Mouse (Mus musculus) heart, adult 2 months (tissue): Measurements from ENCODE around the gene Hist1h4a. TPM values are rescaled to one million over a fixed set of nuclear protein-coding genes. Genes with fewer than 3 reads are reported as not detected.

ENCODE experiments used
- DNase-seq, 2 experiments: peaks; one replicate each; pipeline ENCODE4 v3.0.0; 2021
- H3K27ac ChIP-seq: fragments of 200-600 bp; 2 replicates; pipeline ENCODE4 v1.8.1; 2022
- H3K27me3 ChIP-seq: fragments of 200-500 bp; 2 replicates; pipeline ENCODE4 v1.6.1; 2012; ENCODE audit warnings: mild to moderate bottlenecking, low read length, inconsistent platforms, mixed read lengths; ENCODE audit not compliant: control insufficient read depth, insufficient read depth
- H3K36me3 ChIP-seq: fragments of 200-500 bp; 2 replicates; pipeline ENCODE4 v1.6.1; 2012; ENCODE audit warnings: low read length, inconsistent platforms; ENCODE audit not compliant: control insufficient read depth, insufficient read depth
- H3K4me1 ChIP-seq: fragments of 200-500 bp; 2 replicates; pipeline ENCODE4 v1.6.1; 2011; ENCODE audit warnings: low read length; ENCODE audit not compliant: control insufficient read depth, insufficient read depth
- H3K4me3 ChIP-seq: fragments of 200-600 bp; 2 replicates; pipeline ENCODE4 v1.8.1; 2022
- H3K79me2 ChIP-seq: fragments of 200-500 bp; replicated peaks from 2 replicates; pipeline ENCODE4 v1.6.1; 2012; ENCODE audit warnings: mild to moderate bottlenecking, inconsistent platforms, low read length, moderate library complexity, mixed read lengths; ENCODE audit not compliant: control insufficient read depth, insufficient read depth
- H3K9ac ChIP-seq: fragments of 200-500 bp; 2 replicates; pipeline ENCODE4 v1.6.1; 2012; ENCODE audit warnings: low read depth, mild to moderate bottlenecking, control low read depth, inconsistent platforms, low read length, mixed read lengths
- CTCF ChIP-seq: fragments of 200-600 bp; IDR thresholded peaks from 2 replicates; pipeline ENCODE4 v1.8.1; 2022; ENCODE audit warnings: antibody characterized with exemption, mild to moderate bottlenecking, moderate library complexity
- EP300 ChIP-seq: fragments of 200-500 bp; IDR thresholded peaks from 2 replicates; pipeline ENCODE4 v1.6.1; 2011; ENCODE audit warnings: low read depth, low read length, control low read depth; ENCODE audit not compliant: insufficient read depth
- POLR2A ChIP-seq: fragments of 200-500 bp; IDR thresholded peaks from 2 replicates; pipeline ENCODE4 v1.6.1; 2011; ENCODE audit warnings: mild to moderate bottlenecking, low read depth, low read length, control low read depth; ENCODE audit not compliant: insufficient read depth
- WGBS: fragments of 180-500 bp; shearing (Covaris S2); methylation state at CpG from one replicate; pipeline ENCODE4 v1.1.7; 2018; 5-methylcytosine and 5-hydroxymethylcytosine counted together
- intact Hi-C: fragments of 180-260 bp; cut with DNase I; formaldehyde crosslinking; loops from one replicate; pipeline ENCODE4 v1.15.1; 2025
- polyA plus RNA-seq: library from polyadenylated mRNA; depleted of rRNA; stranded (reverse); fragments of >200 nt; gene quantifications from 2 replicates; pipeline ENCODE4 v1.2.3, GENCODE M21; 2012
- total RNA-seq, 2 experiments: library from RNA; stranded (reverse); gene quantifications; 2 replicates each; pipeline ENCODE4 v1.2.3; 2021

The Hist1h4a gene
- total and polyA plus RNA-seq, 3 experiments: 0.47 to 7.2 (median 6.2) TPM

- intact Hi-C loops: loop anchor here (10.0 kb wide), 1 partner anchor 1982 kb away; the partner anchor contains the start of genes Hist1h2ak, Hist1h2bn and Hist1h4k
- 89% methylated on average over 5 of the region's 5 CpGs for WGBS
Measured at GRCm38 (mm10) chr13:23737091-23737490, 23.9 kb downstream of the Hist1h4a start.

GRCm38 (mm10) chr13:23732156-23732804 lies 28.8 kb downstream of the Hist1h4a start:
- 20% methylated on average over 8 of the region's 8 CpGs for WGBS
- H3K9ac ChIP-seq: no peak overlapping the region
- no peaks in the 10 kb centered on the region for H3K79me2 ChIP-seq
- no peak for DNase-seq
- H3K4me3 ChIP-seq: no peak overlapping the region
- no peaks in the 10 kb centered on the region for H3K27me3 ChIP-seq
- no peaks in the 10 kb centered on the region for H3K36me3 ChIP-seq
- intact Hi-C loops: loop anchor here (1.0 to 10.0 kb wide), 2 partner anchors 31 to 1977 kb away; partner anchors contain the start of genes Hist1h2ak, Hist1h2bn and Hist1h4k
- peaks cover 5% of the 10 kb centered on the region for H3K4me1 ChIP-seq
- H3K27ac ChIP-seq: no peak overlapping the region
- TF ChIP-seq EP300: no peak
- TF ChIP-seq CTCF: peak; percentile 94
- TF ChIP-seq POLR2A: no peak

More at GRCm38 (mm10) chr13:23737091-23737490, 23.9 kb downstream of the Hist1h4a start:
- DNase-seq: no peak
- H3K27ac ChIP-seq: no peak overlapping the region
- no peak for TF ChIP-seq CTCF
- no peak for TF ChIP-seq POLR2A
- TF ChIP-seq EP300: no peak
- peaks cover 13% of the 10 kb centered on the region for H3K36me3 ChIP-seq
- peaks cover 3% of the 10 kb centered on the region for H3K4me1 ChIP-seq
- H3K27me3 ChIP-seq: no peaks in the 10 kb centered on the region
- H3K4me3 ChIP-seq: no peak overlapping the region
- H3K9ac ChIP-seq: no peak overlapping the region
- H3K79me2 ChIP-seq: no peaks in the 10 kb centered on the region

GRCm38 (mm10) chr13:23730479-23730878 lies 30.6 kb downstream of the Hist1h4a start:
- Histone ChIP-seq H3K27ac (peak overlapping the region; percentile 43), H3K4me1 (peaks cover 5% of the 10 kb centered on the region), H3K36me3 (no peaks in the 10 kb centered on the region), H3K79me2 (no peaks in the 10 kb centered on the region), H3K4me3 (no peak overlapping the region), H3K27me3 (no peaks in the 10 kb centered on the region), H3K9ac (no peak overlapping the region)
- intact Hi-C loops: loop anchor here (10.0 kb wide), 1 partner anchor 1976 kb away; the partner anchor contains the start of genes Hist1h2ak, Hist1h2bn and Hist1h4k
- DNase-seq: peak in 1 of 2 experiments; percentile 36
- TF ChIP-seq EP300 (no peak), CTCF (no peak), POLR2A (no peak)
- WGBS: 23% methylated on average over 8 of the region's 8 CpGs

- H3K27me3 ChIP-seq: no peaks in the 10 kb centered on the region
- H3K4me3 ChIP-seq: no peak overlapping the region
- intact Hi-C loops: loop anchor here (10.0 kb wide), 1 partner anchor 1975 kb away; the partner anchor contains the start of genes Hist1h2ak, Hist1h2bn and Hist1h4k
- H3K36me3 ChIP-seq: no peaks in the 10 kb centered on the region
- WGBS: 93% methylated on average over 5 of the region's 5 CpGs
- no peak overlapping the region; the same call in 1 of the 2 replicates for H3K27ac ChIP-seq
- TF ChIP-seq POLR2A: no peak
- TF ChIP-seq EP300: no peak
- no peak for TF ChIP-seq CTCF
- no peaks in the 10 kb centered on the region for H3K79me2 ChIP-seq
- H3K4me1 ChIP-seq: peaks cover 5% of the 10 kb centered on the region
- H3K9ac ChIP-seq: no peak overlapping the region
- no peak for DNase-seq
Measured at GRCm38 (mm10) chr13:23729706-23730105, 31.3 kb downstream of the Hist1h4a start.

GRCm38 (mm10) chr13:23729192-23729525 lies 31.9 kb downstream of the Hist1h4a start:
- Histone ChIP-seq H3K4me3 (no peak overlapping the region), H3K27me3 (no peaks in the 10 kb centered on the region), H3K4me1 (peaks cover 5% of the 10 kb centered on the region), H3K27ac (peak overlapping the region; percentile 20; the same call in 1 of the 2 replicates), H3K9ac (no peak overlapping the region), H3K36me3 (no peaks in the 10 kb centered on the region), H3K79me2 (no peaks in the 10 kb centered on the region)
- DNase-seq: peak in 1 of 2 experiments; percentile 58
- 72% methylated on average over 9 of the region's 9 CpGs for WGBS
- no peak for TF ChIP-seq EP300
- TF ChIP-seq CTCF: no peak
- TF ChIP-seq POLR2A: no peak
- intact Hi-C loops: no loop called here
